8 mouse cellular contexts compared by ENCODE assay signal in the genomic region with DNA sequence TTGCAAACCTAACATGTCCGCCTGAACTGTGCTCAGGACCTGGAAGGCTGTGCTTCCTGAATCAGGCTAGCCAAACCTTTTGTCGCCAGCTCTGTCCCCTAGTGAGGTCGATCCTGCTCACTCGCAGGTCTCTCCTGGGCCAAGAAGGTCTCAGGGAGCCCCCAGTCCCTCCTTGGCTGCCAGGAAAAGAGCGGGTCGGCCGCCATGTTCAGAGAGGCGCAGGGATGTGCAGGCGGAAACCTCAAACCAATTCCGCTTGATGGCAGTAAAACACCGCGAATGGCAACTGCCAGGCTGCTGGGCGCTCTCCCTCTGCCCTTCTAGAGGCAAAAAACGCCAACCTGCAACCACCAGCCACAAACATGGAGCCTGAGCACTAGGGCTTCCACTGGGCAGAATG.
A peak's percentile ranks its signal among the peaks of the same experiment; 100 is the strongest.
DNase-seq lines count a peak whose midpoint lies in the region; ATAC-seq and TF ChIP-seq lines count a peak whose summit lies in the region.
"Not testable (repeated sequence)": the region's sequence is repeated elsewhere in the genome, so short reads cannot be mapped to it uniquely, and the experiment has no call there.

No protein-coding gene starts in this region.

- ATAC-seq in hindbrain, embryonic 14.5 days (ENCODE audit: low FRiP score): not testable (repeated sequence)

- H3K4me2 ChIP-seq in hindbrain, embryonic 14.5 days (replicated peaks): not testable (repeated sequence)

- H3K27ac ChIP-seq in gastrocnemius, adult 2 months: peak overlapping the region; percentile 82
- H3K27ac ChIP-seq in hindbrain, embryonic 14.5 days: not testable (repeated sequence)

- H3K9ac ChIP-seq in hindbrain, embryonic 14.5 days: not testable (repeated sequence)

- peaks cover 14% of the 10 kb centered on the region for H3K4me1 ChIP-seq in E14TG2a.4 (replicated peaks; ENCODE audit: low read depth, low read length)
- not testable (repeated sequence) for H3K4me1 ChIP-seq in hindbrain, embryonic 14.5 days (replicated peaks; ENCODE audit: control insufficient read depth, insufficient read depth, low read length)

- peak; percentile 58 for DNase-seq in brain, embryonic 14.5 days (ENCODE audit: low read depth)
- not testable (repeated sequence) for DNase-seq in gastrocnemius, adult 2 months
- peak; percentile 43 for DNase-seq in hindbrain, embryonic 14.5 days (ENCODE audit: low spot score)
- DNase-seq in layer of hippocampus, postnatal 25 days (ENCODE audit: extremely low spot score in 1 of 2, low spot score in 1 of 2): peak; percentile 76 to 88
- DNase-seq in lung, postnatal 25 days (ENCODE audit: low spot score): peak; percentile 65
- peak; percentile 74 for DNase-seq in ovary, postnatal 14 days (ENCODE audit: low spot score)
- peak; percentile 73 for DNase-seq in urinary bladder, adult 2 months (ENCODE audit: low spot score)

- intact Hi-C loops in gastrocnemius, adult 2 months (cut with DNase I): not testable (repeated sequence)

- not testable (repeated sequence) for H3K27me3 ChIP-seq in E14TG2a.4 (ENCODE audit: insufficient read depth, low read length); hindbrain, embryonic 14.5 days (ENCODE audit: control insufficient read depth, insufficient read depth, low read length)

- H3K36me3 ChIP-seq in E14TG2a.4 (ENCODE audit: insufficient read depth, low read length); hindbrain, embryonic 14.5 days (replicated peaks; ENCODE audit: control insufficient read depth, insufficient read depth): not testable (repeated sequence)

- TF ChIP-seq CTCF in E14TG2a.4 (conservative IDR thresholded peaks at IDR 0.05; ENCODE audit: low read length): peak; percentile 10; the same call in 1 of the 2 replicates
- TF ChIP-seq CTCF in brain, embryonic 14.5 days (IDR thresholded peaks at IDR 0.05; ENCODE audit: borderline replicate concordance, extremely low read depth, insufficient read depth, insufficient read length): not testable (repeated sequence)
- TF ChIP-seq CTCF in gastrocnemius, adult 2 months (IDR thresholded peaks at IDR 0.05): peak; percentile 59

- 90% methylated on average over 12 of the region's 14 CpGs for WGBS in hindbrain, embryonic 14.5 days

- TF ChIP-seq POLR2A in brain, embryonic 14.5 days (IDR thresholded peaks at IDR 0.05; ENCODE audit: borderline replicate concordance, extremely low read depth, insufficient read depth, insufficient read length, poor library complexity, severe bottlenecking): not testable (repeated sequence)

- not testable (repeated sequence) for H3K4me3 ChIP-seq in E14TG2a.4 (replicated peaks; ENCODE audit: low read length); hindbrain, embryonic 14.5 days (replicated peaks; ENCODE audit: low read length)
- H3K4me3 ChIP-seq in gastrocnemius, adult 2 months: peak overlapping the region; percentile 62

- not testable (repeated sequence) for H3K9me3 ChIP-seq in E14TG2a.4 (ENCODE audit: low read length); hindbrain, embryonic 14.5 days (ENCODE audit: control insufficient read depth, low read length)
